Mouse (Mus musculus) right cerebral cortex, postnatal 25 days (tissue): ENCODE results near the gene Fam208b.
"Not testable (repeated sequence)": the region's sequence is repeated elsewhere in the genome, so short reads cannot be mapped to it uniquely, and the experiment has no call there.

ENCODE experiments used
- DNase-seq: peaks from one replicate; pipeline ENCODE4 v3.0.0; 2022

The Fam208b gene

GRCm38 (mm10) chr13:3563130-3563529 is 47.8 kb downstream of the Fam208b start:
- DNase-seq = no peak

GRCm38 (mm10) chr13:3547856-3548255 is 63.1 kb downstream of the Fam208b start:
- no peak for DNase-seq

GRCm38 (mm10) chr13:3547410-3547809 is 63.5 kb downstream of the Fam208b start:
- DNase-seq = no peak

- DNase-seq = no peak
Measured at GRCm38 (mm10) chr13:3544925-3545324, 66.0 kb downstream of the Fam208b start.

GRCm38 (mm10) chr13:3544077-3544874 is 66.6 kb downstream of the Fam208b start:
- no peak for DNase-seq

GRCm38 (mm10) chr13:3541159-3541782 is 69.6 kb downstream of the Fam208b start:
- no peak for DNase-seq

GRCm38 (mm10) chr13:3540166-3540565 is 70.7 kb downstream of the Fam208b start:
- no peak for DNase-seq

GRCm38 (mm10) chr13:3538969-3539562 is 71.8 kb downstream of the Fam208b start:
- DNase-seq = no peak

GRCm38 (mm10) chr13:3538223-3538968 is 72.5 kb downstream of the Fam208b start:
- DNase-seq = peak; percentile 69

- DNase-seq = peak; percentile 94
Measured at GRCm38 (mm10) chr13:3537594-3538222, 73.2 kb downstream of the Fam208b start, which contains the start of gene Gdi2. Gdi2 (plus strand) TSS chr13:3538063.

GRCm38 (mm10) chr13:3534146-3534545 is 76.8 kb downstream of the Fam208b start:
- no peak for DNase-seq

- no peak for DNase-seq
Measured at GRCm38 (mm10) chr13:3532451-3532850, 78.5 kb downstream of the Fam208b start.

GRCm38 (mm10) chr13:3531692-3532320 is 79.1 kb downstream of the Fam208b start:
- DNase-seq = no peak

- DNase-seq = not testable (repeated sequence)
Measured at GRCm38 (mm10) chr13:3531176-3531575, 79.7 kb downstream of the Fam208b start.

- no peak for DNase-seq
Measured at GRCm38 (mm10) chr13:3530451-3530850, 80.5 kb downstream of the Fam208b start.

GRCm38 (mm10) chr13:3526328-3526727 is 84.6 kb downstream of the Fam208b start:
- no peak for DNase-seq

GRCm38 (mm10) chr13:3525611-3526051 is 85.3 kb downstream of the Fam208b start:
- no peak for DNase-seq

GRCm38 (mm10) chr13:3523946-3524345 is 87.0 kb downstream of the Fam208b start:
- no peak for DNase-seq

GRCm38 (mm10) chr13:3523459-3523858 is 87.4 kb downstream of the Fam208b start:
- DNase-seq = peak; percentile 15

- DNase-seq = not testable (repeated sequence)
Measured at GRCm38 (mm10) chr13:3519994-3520393, 90.9 kb downstream of the Fam208b start.

GRCm38 (mm10) chr13:3519357-3519756 is 91.6 kb downstream of the Fam208b start:
- DNase-seq = not testable (repeated sequence)
